Mouse (Mus musculus) small intestine, adult 2 months (tissue): ENCODE data around the gene Stx19.

ENCODE experiments used
- CTCF ChIP-seq: fragments of 200-500 bp; IDR thresholded peaks from 2 replicates; pipeline ENCODE4 v1.5.1; 2012; ENCODE audit warnings: low read depth, mild to moderate bottlenecking, control low read depth, inconsistent platforms, low read length, moderate library complexity, mixed read lengths; ENCODE audit not compliant: insufficient replicate concordance, insufficient read length; ENCODE audit errors: extremely low read depth
- POLR2A ChIP-seq: fragments of 200-500 bp; IDR thresholded peaks from 2 replicates; pipeline ENCODE4 v1.6.1; 2012; ENCODE audit warnings: low read depth, mild to moderate bottlenecking, control low read depth, inconsistent platforms, low read length, moderate library complexity

DNA sequence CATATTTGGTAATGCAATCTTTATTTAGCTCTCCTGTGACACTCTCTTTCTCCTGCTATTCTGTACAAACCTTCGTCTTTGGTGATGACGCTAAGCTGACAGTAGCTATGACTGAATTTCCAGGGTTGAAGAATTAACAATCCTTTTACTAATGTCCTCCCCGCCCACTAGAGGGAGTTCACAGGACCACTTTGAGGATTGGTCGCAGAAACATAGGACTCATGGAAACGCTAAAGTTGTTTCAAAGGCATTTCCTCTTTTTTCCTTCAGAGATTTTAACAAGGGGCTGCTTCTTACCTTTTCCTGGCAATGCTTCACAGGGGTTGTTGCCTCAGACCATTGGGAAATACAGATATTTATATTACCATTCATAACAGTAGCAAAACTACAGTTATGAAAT, 32.2 kb upstream of the Stx19 start:
- TF ChIP-seq CTCF (no peak), POLR2A (no peak)
